Mouse (Mus musculus) MEL (cell line): Measurements from ENCODE around the gene Pard3. TPM values are rescaled to one million over a fixed set of nuclear protein-coding genes. Genes with fewer than 3 reads are reported as not detected.

Source experiments
- DNase-seq: peaks from one replicate; pipeline ENCODE4 v3.0.0; 2011; ENCODE audit warnings: low read depth, low spot score
- H3K27ac ChIP-seq: 2 replicates; pipeline ENCODE4 v1.5.1; 2012; ENCODE audit warnings: low read depth, mild to moderate bottlenecking, control low read depth, low read length, moderate library complexity; ENCODE audit not compliant: control insufficient read depth
- H3K27me3 ChIP-seq, 2 experiments: fragments of 150-350 bp in 1 of 2; sonication (generic) in 1 of 2; 2 replicates each; pipeline ENCODE4 v1.6.1; 2012; ENCODE audit warnings: low read length in 2 of 2, mild to moderate bottlenecking in 2 of 2, improper control_type of control experiment in 1 of 2, moderate library complexity in 1 of 2; ENCODE audit not compliant: insufficient read depth in 2 of 2, control insufficient read depth in 1 of 2
- H3K36me3 ChIP-seq, 2 experiments: 2 replicates each; pipeline ENCODE4 v1.6.1; 2012 to 2014; ENCODE audit warnings: low read length in 2 of 2, improper control_type of control experiment in 1 of 2, inconsistent platforms in 1 of 2, mild to moderate bottlenecking in 1 of 2; ENCODE audit not compliant: insufficient read depth in 2 of 2, control insufficient read depth in 1 of 2
- H3K4me1 ChIP-seq, 2 experiments: fragments of 150-350 bp in 1 of 2; sonication (generic) in 1 of 2; 2 replicates each; pipeline ENCODE4 v1.6.1; 2012; ENCODE audit warnings: low read length in 2 of 2, improper control_type of control experiment in 1 of 2, mild to moderate bottlenecking in 1 of 2; ENCODE audit not compliant: insufficient read depth in 2 of 2, control insufficient read depth in 1 of 2
- H3K4me3 ChIP-seq, 2 experiments: fragments of 150-350 bp in 1 of 2; sonication (generic) in 1 of 2; 2 replicates each; pipeline ENCODE4 v1.5.1; 2012; ENCODE audit warnings: low read depth in 2 of 2, low read length in 2 of 2, mild to moderate bottlenecking in 2 of 2, moderate library complexity in 2 of 2, control low read depth in 1 of 2, improper control_type of control experiment in 1 of 2; ENCODE audit not compliant: control insufficient read depth in 1 of 2, insufficient read depth in 1 of 2
- H3K79me2 ChIP-seq: 2 replicates; pipeline ENCODE4 v1.6.1; 2012; ENCODE audit warnings: mild to moderate bottlenecking, low read length, moderate library complexity; ENCODE audit not compliant: control insufficient read depth, poor library complexity, insufficient read depth
- H3K9ac ChIP-seq: 2 replicates; pipeline ENCODE4 v1.6.1; 2012; ENCODE audit warnings: low read depth, mild to moderate bottlenecking, control low read depth, low read length, moderate library complexity; ENCODE audit not compliant: control insufficient read depth, poor library complexity, severe bottlenecking
- H3K9me3 ChIP-seq: fragments of 150-350 bp; sonication (generic); replicated peaks from 2 replicates; pipeline ENCODE4 v1.6.1; 2012; ENCODE audit warnings: mild to moderate bottlenecking, low read length, improper control_type of control experiment, moderate library complexity; ENCODE audit not compliant: insufficient read depth
- E2F4 ChIP-seq: IDR thresholded peaks from 2 replicates; pipeline ENCODE4 v1.6.1; 2011; ENCODE audit warnings: low read depth, low read length, improper control_type of control experiment, borderline replicate concordance
- ELF1 ChIP-seq: IDR thresholded peaks from 2 replicates; pipeline ENCODE4 v1.6.1; 2014; ENCODE audit warnings: low read depth, mild to moderate bottlenecking, inconsistent platforms, low read length, improper control_type of control experiment, moderate library complexity
- JUND ChIP-seq: IDR thresholded peaks from 2 replicates; pipeline ENCODE4 v1.6.1; 2011; ENCODE audit warnings: low read depth, mild to moderate bottlenecking, improper control_type of control experiment, low read length
- MEF2A ChIP-seq: IDR thresholded peaks from 2 replicates; pipeline ENCODE4 v1.6.1; 2014; ENCODE audit warnings: low read depth, mild to moderate bottlenecking, inconsistent platforms, low read length, improper control_type of control experiment; ENCODE audit not compliant: poor library complexity, insufficient replicate concordance, severe bottlenecking; ENCODE audit errors: extremely low read depth
- MYB ChIP-seq: IDR thresholded peaks from 2 replicates; pipeline ENCODE4 v1.6.1; 2011; ENCODE audit warnings: mild to moderate bottlenecking, low read depth, low read length, improper control_type of control experiment
- POLR2AphosphoS5 ChIP-seq: IDR thresholded peaks from 2 replicates; pipeline ENCODE4 v1.6.1; 2012; ENCODE audit warnings: low read depth, borderline replicate concordance, mild to moderate bottlenecking, inconsistent platforms, low read length, moderate library complexity, mixed read lengths
- RCOR1 ChIP-seq: IDR thresholded peaks from 2 replicates; pipeline ENCODE4 v1.6.1; 2012; ENCODE audit warnings: low read depth, mild to moderate bottlenecking, inconsistent platforms, low read length, improper control_type of control experiment
- UBTF ChIP-seq: IDR thresholded peaks from 2 replicates; pipeline ENCODE4 v1.6.1; 2012; ENCODE audit warnings: low read depth, mild to moderate bottlenecking, inconsistent platforms, low read length, improper control_type of control experiment, moderate library complexity, borderline replicate concordance; ENCODE audit not compliant: insufficient read depth
- ZKSCAN1 ChIP-seq: IDR thresholded peaks from 2 replicates; pipeline ENCODE4 v1.6.1; 2012; ENCODE audit warnings: low read depth, mild to moderate bottlenecking, inconsistent platforms, low read length, improper control_type of control experiment, moderate library complexity
- ZMIZ1 ChIP-seq: IDR thresholded peaks from 2 replicates; pipeline ENCODE4 v1.6.1; 2012; ENCODE audit warnings: low read depth, mild to moderate bottlenecking, inconsistent platforms, low read length, improper control_type of control experiment, moderate library complexity
- polyA plus RNA-seq, 2 experiments: library from polyadenylated mRNA; stranded (reverse) in 1 of 2; unstranded in 1 of 2; fragments of >175 nt in 1 of 2; fragments of >200 nt in 1 of 2; gene quantifications; 2 replicates each; pipeline versions ENCODE4 v1.2.1 to v1.2.4; 2012; ENCODE audit warnings: low replicate concordance in 2 of 2, low read depth in 1 of 2; ENCODE audit not compliant: insufficient read length in 2 of 2, insufficient read depth in 1 of 2, missing spikeins in 1 of 2
- total RNA-seq: library from RNA; depleted of rRNA; stranded (reverse); fragments of 300-350 nt; gene quantifications from 2 replicates; pipeline ENCODE4 v1.2.3, GENCODE M21; 2012

Pard3 gene
- total and polyA plus RNA-seq, 3 experiments = not detected

GRCm38 (mm10) chr8:127263457-127263856 lies 199.8 kb downstream of the Pard3 start:
- no peaks in the 10 kb centered on the region for H3K36me3 ChIP-seq
- H3K9ac ChIP-seq = no peak overlapping the region

DNA sequence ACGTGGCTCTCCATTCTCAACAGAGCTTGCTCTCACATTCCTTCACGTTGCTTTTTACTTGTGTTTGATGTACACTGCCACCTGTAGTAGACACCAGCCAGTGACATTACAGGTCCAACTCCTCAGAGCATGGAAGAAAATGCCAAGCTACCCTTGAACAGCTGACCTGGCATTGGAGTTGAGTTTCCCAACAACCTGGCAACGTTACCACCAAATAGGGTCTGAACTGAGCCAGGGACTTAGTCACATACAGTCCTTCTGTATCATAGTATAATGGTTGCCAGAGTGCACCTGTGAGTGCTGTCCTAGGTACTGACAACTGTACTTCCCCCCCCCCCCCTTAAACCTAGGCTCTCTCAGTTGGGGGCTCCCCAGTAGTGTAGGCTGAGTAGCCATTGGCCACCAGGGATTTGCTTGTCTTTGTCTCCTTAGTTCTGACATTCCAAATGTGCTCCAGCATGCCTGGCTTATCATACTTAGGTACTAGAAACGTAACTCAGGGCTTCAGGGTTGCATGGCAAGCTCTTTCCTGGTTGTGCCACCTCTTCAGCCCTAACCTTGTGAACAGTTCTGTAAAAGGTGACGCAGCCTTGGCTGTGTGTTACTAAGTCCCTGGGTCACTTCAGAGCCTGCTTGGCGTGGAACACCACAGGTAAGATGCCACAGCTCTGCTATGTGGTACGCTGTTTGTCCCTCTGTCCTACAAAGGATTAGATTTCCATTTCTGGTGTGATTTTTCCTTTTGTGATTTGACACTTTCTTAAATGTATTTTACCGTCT lies 201.2 kb downstream of the Pard3 start:
- no peak for DNase-seq
- Histone ChIP-seq H3K79me2 (no peaks in the 10 kb centered on the region), H3K9ac (no peak overlapping the region), H3K9me3 (no peaks in the 10 kb centered on the region), H3K36me3 (no peaks in the 10 kb centered on the region), H3K4me3 (no peak overlapping the region), H3K27ac (no peak overlapping the region), H3K27me3 (no peaks in the 10 kb centered on the region), H3K4me1 (no peaks in the 10 kb centered on the region)
- TF ChIP-seq JUND (no peak), E2F4 (no peak), ZKSCAN1 (no peak), POLR2AphosphoS5 (no peak), UBTF (no peak), ZMIZ1 (no peak), ELF1 (no peak)

More at GRCm38 (mm10) chr8:127263457-127263856, 199.8 kb downstream of the Pard3 start:
- no peak for TF ChIP-seq MYB
- Histone ChIP-seq H3K79me2 (no peaks in the 10 kb centered on the region), H3K4me3 (no peak overlapping the region), H3K27me3 (no peaks in the 10 kb centered on the region), H3K27ac (no peak overlapping the region), H3K4me1 (no peaks in the 10 kb centered on the region), H3K9me3 (no peaks in the 10 kb centered on the region)
- no peak for DNase-seq

DNA sequence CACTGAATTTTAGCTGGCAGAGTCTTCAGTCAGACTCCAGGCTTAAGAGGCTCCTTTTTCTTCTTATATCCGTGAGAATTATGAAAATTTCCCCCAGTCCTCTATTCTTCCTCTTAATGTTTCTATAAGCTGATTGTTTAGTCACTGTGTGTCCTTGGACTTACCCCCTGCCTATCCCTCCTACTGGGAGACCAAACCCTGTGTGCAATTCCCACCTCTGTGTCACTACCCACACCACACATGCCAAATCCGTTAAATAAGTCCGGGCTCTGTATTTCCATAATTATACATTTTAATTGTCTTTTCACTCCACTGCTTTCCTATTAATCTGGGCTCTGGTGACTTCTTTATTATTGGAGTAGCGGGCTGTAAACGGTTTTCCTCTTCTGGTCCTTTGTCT lies 203.1 kb downstream of the Pard3 start:
- no peaks in the 10 kb centered on the region for H3K79me2 ChIP-seq
- H3K9ac ChIP-seq = no peak overlapping the region
- TF ChIP-seq ZMIZ1 = no peak
- no peak for TF ChIP-seq E2F4
- TF ChIP-seq RCOR1 = no peak
- TF ChIP-seq ZKSCAN1 = no peak
- no peak for TF ChIP-seq MEF2A
- DNase-seq = no peak
- no peaks in the 10 kb centered on the region for H3K36me3 ChIP-seq
- no peaks in the 10 kb centered on the region for H3K4me1 ChIP-seq
- no peak overlapping the region for H3K27ac ChIP-seq
- no peaks in the 10 kb centered on the region for H3K27me3 ChIP-seq
- H3K9me3 ChIP-seq = no peaks in the 10 kb centered on the region
- no peak overlapping the region for H3K4me3 ChIP-seq
